Mouse (Mus musculus) spleen, adult 2 months (tissue): Measurements from ENCODE around the gene Samm50. TPM values are rescaled to one million over a fixed set of nuclear protein-coding genes. Genes with fewer than 3 reads are reported as not detected.

Source experiments
- DNase-seq, 2 experiments: peaks; one replicate each; pipeline versions ENCODE4 v3.0.0 to v3.0.0-alpha.2; 2012 to 2021; ENCODE audit warnings: low spot score in 2 of 2, low read depth in 1 of 2
- H3K27ac ChIP-seq: fragments of 200-500 bp; 2 replicates; pipeline ENCODE4 v1.5.1; 2012; ENCODE audit warnings: low read length, inconsistent platforms; ENCODE audit not compliant: insufficient read depth
- H3K27me3 ChIP-seq: fragments of 200-500 bp; 2 replicates; pipeline ENCODE4 v1.6.1; 2012; ENCODE audit warnings: mild to moderate bottlenecking, moderate library complexity, low read length, inconsistent platforms; ENCODE audit not compliant: control insufficient read depth, insufficient read depth
- H3K36me3 ChIP-seq: fragments of 200-500 bp; 2 replicates; pipeline ENCODE4 v1.6.1; 2012; ENCODE audit warnings: mild to moderate bottlenecking, low read length, inconsistent platforms; ENCODE audit not compliant: control insufficient read depth, insufficient read depth
- H3K4me1 ChIP-seq: fragments of 200-500 bp; 2 replicates; pipeline ENCODE4 v1.6.1; 2011; ENCODE audit warnings: inconsistent platforms; ENCODE audit not compliant: control insufficient read depth, insufficient read depth, insufficient read length
- H3K4me3 ChIP-seq: fragments of 200-500 bp; 2 replicates; pipeline ENCODE4 v1.5.1; 2011; ENCODE audit warnings: mild to moderate bottlenecking, inconsistent platforms; ENCODE audit not compliant: insufficient read depth, insufficient read length; ENCODE audit errors: extremely low read depth
- CTCF ChIP-seq: fragments of 200-500 bp; IDR thresholded peaks from 2 replicates; pipeline ENCODE4 v1.5.1; 2011; ENCODE audit warnings: mild to moderate bottlenecking, inconsistent platforms; ENCODE audit not compliant: insufficient read depth, insufficient read length, insufficient replicate concordance; ENCODE audit errors: extremely low read depth
- POLR2A ChIP-seq: fragments of 200-500 bp; IDR thresholded peaks from 2 replicates; pipeline ENCODE4 v1.6.1; 2011; ENCODE audit warnings: low read depth, low read length, inconsistent platforms
- WGBS: fragments of 180-500 bp; shearing (Covaris S2); methylation state at CpG from one replicate; pipeline ENCODE4 v1.1.7; 2018; 5-methylcytosine and 5-hydroxymethylcytosine counted together
- polyA plus RNA-seq: library from polyadenylated mRNA; depleted of rRNA; stranded (reverse); fragments of >200 nt; gene quantifications from 2 replicates; pipeline ENCODE4 v1.2.3, GENCODE M21; 2012

Samm50 gene
- polyA plus RNA-seq, 1 experiment, result 9.0 TPM

GRCm38 (mm10) chr15:84215273-84215672, 23.2 kb downstream of the Samm50 start:
- no peak for TF ChIP-seq POLR2A
- no peak for TF ChIP-seq CTCF
- H3K4me3 ChIP-seq, result no peak overlapping the region
- 97% methylated on average over 2 of the region's 2 CpGs for WGBS
- no peak overlapping the region for H3K27ac ChIP-seq
- peaks cover 14% of the 10 kb centered on the region for H3K36me3 ChIP-seq
- no peaks in the 10 kb centered on the region for H3K27me3 ChIP-seq
- H3K4me1 ChIP-seq, result peaks cover 8% of the 10 kb centered on the region; the same call in 1 of the 2 replicates
- DNase-seq, result no peak

GRCm38 (mm10) chr15:84216026-84216425, 24.0 kb downstream of the Samm50 start:
- Histone ChIP-seq H3K27me3 (no peaks in the 10 kb centered on the region), H3K4me1 (peaks cover 8% of the 10 kb centered on the region; the same call in 1 of the 2 replicates), H3K27ac (no peak overlapping the region), H3K4me3 (no peak overlapping the region), H3K36me3 (peaks cover 7% of the 10 kb centered on the region; the same call in 1 of the 2 replicates)
- DNase-seq, result no peak
- TF ChIP-seq POLR2A (no peak), CTCF (no peak)

GRCm38 (mm10) chr15:84216461-84217084, 24.5 kb downstream of the Samm50 start:
- no peaks in the 10 kb centered on the region for H3K27me3 ChIP-seq

GRCm38 (mm10) chr15:84217969-84218782, 26.1 kb downstream of the Samm50 start:
- Histone ChIP-seq H3K4me1 (peaks cover 8% of the 10 kb centered on the region; the same call in 1 of the 2 replicates), H3K4me3 (no peak overlapping the region), H3K27me3 (no peaks in the 10 kb centered on the region), H3K27ac (no peak overlapping the region), H3K36me3 (peaks cover 4% of the 10 kb centered on the region; the same call in 1 of the 2 replicates)
- no peak for TF ChIP-seq POLR2A
- no peak for TF ChIP-seq CTCF
- WGBS, result 40% methylated on average over 23 of the region's 23 CpGs
- DNase-seq, result no peak

More at GRCm38 (mm10) chr15:84216461-84217084, 24.5 kb downstream of the Samm50 start:
- Histone ChIP-seq H3K36me3 (peaks cover 4% of the 10 kb centered on the region; the same call in 1 of the 2 replicates), H3K27ac (no peak overlapping the region), H3K4me1 (peaks cover 8% of the 10 kb centered on the region; the same call in 1 of the 2 replicates), H3K4me3 (no peak overlapping the region)
- 87% methylated on average over 7 of the region's 7 CpGs for WGBS
- no peak for DNase-seq
- TF ChIP-seq CTCF (no peak), POLR2A (no peak)

DNA sequence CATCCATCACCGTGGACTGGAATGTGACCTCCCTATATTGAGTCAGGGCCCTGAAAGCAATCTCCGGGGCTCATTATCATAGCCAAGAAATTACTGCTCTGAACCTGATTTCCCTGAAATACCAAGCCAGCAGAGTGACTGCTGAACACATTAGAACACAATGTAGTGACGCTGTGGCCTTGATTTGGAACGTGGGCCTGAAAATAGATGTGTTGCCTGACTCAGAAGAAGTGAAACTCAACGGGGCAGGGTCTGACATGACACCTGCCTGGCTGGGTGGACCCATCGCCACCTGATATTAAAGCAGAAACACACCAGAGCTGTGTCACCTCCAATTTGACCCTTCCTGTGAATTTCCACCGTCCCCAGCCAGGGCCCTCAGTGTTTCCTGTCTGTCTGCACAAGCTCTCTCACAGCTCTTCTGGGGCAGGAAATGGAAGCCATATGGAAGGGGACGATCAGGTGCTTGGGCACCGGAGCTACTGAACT, 26.8 kb downstream of the Samm50 start:
- TF ChIP-seq POLR2A (no peak), CTCF (no peak)
- WGBS, result 18% methylated on average over 9 of the region's 9 CpGs
- DNase-seq, result peak in 1 of 2 experiments; percentile 44
- peaks cover 4% of the 10 kb centered on the region; the same call in 1 of the 2 replicates for H3K36me3 ChIP-seq
- H3K4me1 ChIP-seq, result peaks cover 6% of the 10 kb centered on the region; the same call in 1 of the 2 replicates
- H3K27ac ChIP-seq, result no peak overlapping the region
- no peak overlapping the region for H3K4me3 ChIP-seq
- no peaks in the 10 kb centered on the region for H3K27me3 ChIP-seq

DNA sequence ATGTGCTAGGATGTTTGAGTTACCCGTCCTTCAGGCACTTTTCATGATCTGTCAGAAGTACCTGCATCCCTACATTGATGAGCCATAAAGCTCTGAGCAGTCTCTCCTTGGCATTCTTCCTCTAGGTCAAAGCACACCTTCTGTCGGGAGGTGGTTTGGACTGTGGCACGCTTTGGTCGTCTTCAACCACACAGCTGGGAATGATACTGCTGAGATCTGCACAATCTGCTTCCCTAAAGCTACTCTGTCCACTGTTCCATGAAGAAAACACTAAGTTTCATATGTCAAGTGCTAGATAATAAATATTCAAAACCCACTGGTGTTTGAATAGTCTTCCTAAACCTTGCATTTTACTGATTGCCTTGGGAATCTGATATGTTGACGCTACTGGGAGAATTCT, 29.5 kb downstream of the Samm50 start:
- Histone ChIP-seq H3K4me3 (no peak overlapping the region), H3K27me3 (no peaks in the 10 kb centered on the region), H3K4me1 (peaks cover 6% of the 10 kb centered on the region; the same call in 1 of the 2 replicates), H3K27ac (no peak overlapping the region), H3K36me3 (no peaks in the 10 kb centered on the region)
- WGBS, result 78% methylated on average over 5 of the region's 5 CpGs
- DNase-seq, result no peak
- no peak for TF ChIP-seq CTCF
- TF ChIP-seq POLR2A, result no peak
